Mouse (Mus musculus) frontal cortex, postnatal 10 days (tissue): ENCODE results near the gene Rora.
A peak's percentile ranks its signal among the peaks of the same experiment; 100 is the strongest.

Experiments used
- DNase-seq, 2 experiments: peaks; one replicate each; pipeline ENCODE4 v3.0.0; 2022; ENCODE audit warnings: low spot score in 2 of 2, mixed read lengths in 1 of 2

The Rora gene

DNA sequence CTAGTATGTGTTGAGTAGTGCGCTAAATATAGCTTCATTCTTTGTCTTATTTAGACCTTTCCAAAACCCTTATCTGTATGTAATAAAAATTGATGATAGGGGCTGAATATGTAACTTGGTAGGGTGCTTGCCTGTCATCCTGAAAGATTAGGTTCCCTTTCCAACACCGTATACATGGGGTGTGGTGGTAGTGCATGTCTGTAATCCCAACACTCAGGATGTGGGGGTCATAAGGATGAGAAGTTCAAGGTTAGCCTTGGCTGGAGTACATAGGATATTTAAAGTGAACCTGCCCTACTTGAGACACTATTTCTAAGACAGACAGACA lies 743.8 kb downstream of the Rora start:
- DNase-seq = no peak

DNA sequence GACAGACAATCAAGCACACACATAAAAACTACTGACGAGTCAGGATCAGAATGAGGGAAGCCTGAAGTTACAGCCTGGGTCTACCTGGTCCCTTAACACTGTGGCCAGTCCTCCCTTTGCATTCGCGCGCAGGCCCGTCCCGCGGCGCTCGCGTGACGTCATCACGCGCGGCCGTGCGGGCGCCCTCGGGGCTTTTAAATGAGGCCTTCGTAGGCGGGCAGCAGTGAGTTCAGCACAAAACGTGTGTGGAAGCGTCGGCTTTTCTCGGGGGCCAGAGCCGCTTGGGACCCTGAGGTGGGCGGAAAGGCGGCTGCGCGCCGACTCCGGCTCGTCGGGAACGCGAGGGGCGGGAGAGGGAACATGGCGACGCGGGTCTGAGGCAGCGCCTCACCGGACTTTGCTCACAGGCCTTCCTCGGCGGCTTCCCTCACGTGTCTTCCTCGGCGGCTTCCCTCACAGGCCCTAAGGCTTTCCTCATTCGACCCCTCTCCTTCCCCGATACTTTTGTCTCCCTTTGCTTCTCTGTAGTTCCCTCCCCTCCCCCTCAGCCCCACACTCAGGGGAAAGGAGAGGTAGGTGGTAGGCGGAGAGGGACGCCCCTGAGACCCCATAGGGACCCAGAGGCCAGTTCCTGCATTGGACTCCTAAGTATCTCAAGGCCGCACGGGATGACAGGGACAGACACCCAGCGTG lies 744.3 kb downstream of the Rora start, which contains the start of gene Ice2:
TSS of gene Ice2 (plus strand) at position 147 of the 693 bp plus-strand sequence.
- DNase-seq = peak; percentile 38 to 69

DNA sequence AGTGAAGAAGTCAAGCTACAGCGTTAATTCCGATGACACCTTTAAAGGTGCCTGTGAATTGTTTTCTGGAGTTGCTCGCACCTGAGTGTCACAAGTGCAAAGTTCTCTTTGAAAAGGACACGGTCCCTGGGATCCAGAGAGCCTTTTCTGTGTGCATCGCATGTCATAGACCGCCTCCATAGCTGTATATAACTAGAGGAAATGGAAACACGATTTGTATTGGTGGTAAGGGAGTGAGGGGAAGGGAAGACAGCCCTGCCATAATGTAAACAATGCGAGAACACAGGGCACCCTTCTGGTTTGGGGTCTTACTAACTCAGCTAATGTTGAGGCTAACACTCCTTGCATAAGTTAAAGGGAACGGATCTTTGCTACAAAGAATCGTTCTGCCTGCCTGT lies 744.9 kb downstream of the Rora start:
- DNase-seq = no peak

DNA sequence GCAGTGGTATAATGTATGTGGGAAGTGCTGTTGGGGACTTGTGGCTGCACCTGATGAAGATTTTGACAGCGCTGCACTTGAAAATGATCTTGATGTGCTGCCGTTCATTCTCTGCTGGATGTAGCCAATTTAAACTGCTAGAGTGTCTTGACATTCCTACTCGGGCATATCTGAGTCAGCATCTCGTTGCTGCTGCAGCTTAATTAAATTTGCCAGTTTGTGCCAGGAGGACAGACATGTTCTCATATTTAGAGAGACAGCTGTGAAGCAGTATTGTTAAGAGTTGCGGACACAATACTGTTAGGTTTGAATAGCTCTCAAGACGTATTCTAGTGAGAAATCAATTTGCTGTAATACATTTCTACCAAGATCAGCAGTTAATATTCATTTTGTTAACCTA lies 751.1 kb downstream of the Rora start:
- no peak for DNase-seq

DNA sequence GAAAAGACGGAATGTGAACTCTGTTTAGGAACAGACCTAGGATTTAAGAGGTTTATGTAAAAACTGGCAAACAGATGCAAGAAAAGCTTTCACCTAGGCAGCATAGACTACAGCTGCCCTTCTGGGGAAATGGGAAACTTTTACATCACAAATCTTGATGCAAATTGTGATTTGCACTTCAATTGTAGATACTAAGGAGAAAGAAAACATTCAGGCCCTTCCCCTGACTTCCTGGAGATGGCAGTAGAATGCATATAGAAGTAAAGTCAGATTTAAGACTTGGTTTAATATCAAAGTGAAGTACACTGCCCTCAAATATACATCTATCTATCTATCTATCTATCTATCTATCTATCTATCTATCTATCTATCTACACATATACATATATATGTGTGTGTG lies 765.9 kb downstream of the Rora start:
- DNase-seq = no peak

DNA sequence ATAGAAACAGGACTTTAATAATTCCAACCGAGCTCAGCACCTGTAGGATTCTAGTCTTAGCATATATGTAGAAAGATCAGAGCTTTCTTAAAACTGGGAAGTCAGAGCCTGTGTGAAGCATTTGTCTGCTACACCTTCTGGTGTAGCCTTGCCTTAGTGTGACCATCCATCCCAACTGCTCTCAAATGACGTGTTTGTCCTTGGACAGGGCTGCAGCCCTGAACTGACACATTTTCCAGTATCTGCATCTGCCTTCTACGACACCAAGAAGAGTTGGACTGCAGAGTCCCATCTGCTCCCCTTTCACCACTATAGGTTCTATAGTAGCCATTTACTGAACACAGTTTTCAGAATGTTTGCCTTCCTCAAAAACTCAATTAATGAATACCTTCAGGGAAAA lies 776.9 kb downstream of the Rora start:
- no peak for DNase-seq

DNA sequence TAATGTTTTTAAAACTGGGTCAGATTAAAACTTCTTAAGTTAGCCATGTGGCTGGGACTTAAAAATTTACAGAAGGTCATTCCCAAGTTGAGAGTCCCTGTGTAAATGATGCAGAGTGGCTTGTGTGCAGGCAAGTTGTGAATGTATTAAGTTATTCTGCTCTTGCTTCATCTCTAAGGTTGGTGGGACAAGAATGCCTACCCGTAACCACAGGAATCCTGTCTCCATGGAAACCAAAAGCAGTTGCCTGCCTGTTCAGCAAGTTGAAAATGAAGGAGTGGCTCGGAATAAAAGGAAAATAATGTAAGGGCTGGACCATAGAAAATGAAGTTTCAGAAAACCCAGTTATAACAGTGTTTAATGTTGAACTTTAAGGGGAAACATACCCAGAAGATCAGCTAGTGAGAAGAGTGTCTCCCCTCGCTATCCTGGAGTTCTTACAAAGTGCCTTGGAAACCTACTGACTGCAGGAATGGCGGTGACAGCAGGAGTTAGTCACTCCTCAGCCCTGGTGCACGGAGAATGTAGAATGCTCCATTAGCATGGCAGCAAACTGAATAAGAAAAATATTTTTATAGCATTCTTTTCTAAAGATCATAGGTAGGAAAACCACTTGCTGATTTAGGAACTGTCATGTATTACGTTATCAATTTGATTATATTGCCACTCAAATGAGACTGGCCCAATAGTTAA lies 778.4 kb downstream of the Rora start:
- DNase-seq = no peak

DNA sequence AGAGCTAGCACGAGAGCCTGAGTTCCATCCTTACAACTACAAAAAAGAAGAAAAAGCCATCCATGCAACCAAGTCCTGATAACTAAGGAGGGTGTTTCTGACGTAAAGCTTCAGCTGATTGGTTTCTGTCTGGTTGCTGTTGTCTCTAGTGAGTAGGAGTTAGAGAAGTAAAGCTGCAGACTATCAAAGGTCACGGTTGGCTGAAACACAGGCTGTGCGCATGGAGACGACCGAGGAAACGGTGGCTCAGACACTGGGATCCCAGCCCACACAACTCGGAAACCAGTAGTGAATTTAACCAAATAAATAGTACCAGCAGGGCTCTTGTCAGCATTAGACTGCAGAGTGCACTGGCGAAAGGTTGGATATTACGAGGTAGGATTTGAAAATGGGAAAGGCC lies 781.6 kb downstream of the Rora start:
- no peak for DNase-seq

DNA sequence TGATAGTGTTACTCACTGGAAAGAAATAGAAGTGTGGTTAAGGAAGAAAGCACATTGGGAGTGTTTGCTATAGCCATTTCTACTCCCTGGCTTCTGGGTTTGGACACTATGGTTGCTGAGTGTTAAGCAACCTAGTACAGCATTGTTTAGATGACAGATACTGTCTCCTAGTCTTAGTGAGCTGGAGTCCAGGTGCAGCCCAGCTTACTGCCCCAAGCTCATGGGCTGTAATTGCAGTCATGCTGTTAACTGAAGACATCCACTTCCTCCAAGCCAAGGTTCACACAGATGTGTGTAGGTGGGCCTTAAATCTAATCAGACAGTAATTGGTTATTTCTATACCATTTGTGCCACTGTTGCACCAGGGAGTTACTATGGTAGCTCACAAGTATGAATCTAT lies 782.1 kb downstream of the Rora start:
- DNase-seq = no peak
